Mouse (Mus musculus) thymus, adult 2 months (tissue): ENCODE results near the gene Ggt1.

ENCODE experiments used
- CTCF ChIP-seq: fragments of 200-500 bp; IDR thresholded peaks from 2 replicates; pipeline ENCODE4 v1.5.1; 2012; ENCODE audit warnings: mild to moderate bottlenecking, control low read depth, low read length, moderate library complexity, borderline replicate concordance; ENCODE audit not compliant: control insufficient read depth, poor library complexity, insufficient read depth; ENCODE audit errors: extremely low read depth
- POLR2A ChIP-seq: fragments of 200-500 bp; IDR thresholded peaks from 2 replicates; pipeline ENCODE4 v1.6.1; 2012; ENCODE audit warnings: mild to moderate bottlenecking, low read length, control low read depth, moderate library complexity; ENCODE audit not compliant: control insufficient read depth, poor library complexity, insufficient read depth; ENCODE audit errors: extremely low read depth

DNA sequence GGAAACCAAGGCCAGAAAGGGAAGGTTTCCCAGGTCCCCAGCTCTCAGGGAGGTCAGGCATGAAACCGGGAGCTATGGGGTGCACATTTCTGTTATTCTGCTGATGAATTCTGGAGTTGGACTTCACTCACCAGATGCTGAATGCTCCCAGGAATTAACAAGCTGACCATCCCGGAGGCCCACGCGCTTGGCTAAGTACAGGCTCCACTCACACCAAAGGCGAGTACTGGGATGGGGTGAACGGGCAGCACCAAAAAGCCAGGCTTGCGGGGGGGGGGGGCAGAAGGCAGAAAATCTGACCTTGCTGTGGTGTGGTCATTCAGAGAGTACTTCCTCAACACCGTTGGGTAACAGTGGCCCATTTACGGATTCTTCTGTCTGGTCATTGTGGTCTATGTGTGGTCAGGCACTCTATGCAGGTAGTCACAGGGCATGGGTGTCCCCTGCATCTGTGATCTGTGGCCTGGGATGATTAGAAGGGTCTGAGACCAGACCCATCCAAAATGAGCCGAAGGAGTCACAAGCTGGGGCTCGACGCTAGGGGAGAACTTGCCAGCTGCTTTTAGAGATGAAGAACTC is 3.4 kb downstream of the Ggt1 start:
- TF ChIP-seq CTCF = no peak
- no peak for TF ChIP-seq POLR2A
